Mouse (Mus musculus): ENCODE measurements at regions not wholly inside any gene's neighbourhood (a gene's known extent, or its start where the extent isn't known, plus 50 kb on each side); places are given as distances from the start of the nearest gene placed in this dataset.
"Not testable (repeated sequence)": the region's sequence is repeated elsewhere in the genome, so short reads cannot be mapped to it uniquely, and the experiment has no call there.

DNA sequence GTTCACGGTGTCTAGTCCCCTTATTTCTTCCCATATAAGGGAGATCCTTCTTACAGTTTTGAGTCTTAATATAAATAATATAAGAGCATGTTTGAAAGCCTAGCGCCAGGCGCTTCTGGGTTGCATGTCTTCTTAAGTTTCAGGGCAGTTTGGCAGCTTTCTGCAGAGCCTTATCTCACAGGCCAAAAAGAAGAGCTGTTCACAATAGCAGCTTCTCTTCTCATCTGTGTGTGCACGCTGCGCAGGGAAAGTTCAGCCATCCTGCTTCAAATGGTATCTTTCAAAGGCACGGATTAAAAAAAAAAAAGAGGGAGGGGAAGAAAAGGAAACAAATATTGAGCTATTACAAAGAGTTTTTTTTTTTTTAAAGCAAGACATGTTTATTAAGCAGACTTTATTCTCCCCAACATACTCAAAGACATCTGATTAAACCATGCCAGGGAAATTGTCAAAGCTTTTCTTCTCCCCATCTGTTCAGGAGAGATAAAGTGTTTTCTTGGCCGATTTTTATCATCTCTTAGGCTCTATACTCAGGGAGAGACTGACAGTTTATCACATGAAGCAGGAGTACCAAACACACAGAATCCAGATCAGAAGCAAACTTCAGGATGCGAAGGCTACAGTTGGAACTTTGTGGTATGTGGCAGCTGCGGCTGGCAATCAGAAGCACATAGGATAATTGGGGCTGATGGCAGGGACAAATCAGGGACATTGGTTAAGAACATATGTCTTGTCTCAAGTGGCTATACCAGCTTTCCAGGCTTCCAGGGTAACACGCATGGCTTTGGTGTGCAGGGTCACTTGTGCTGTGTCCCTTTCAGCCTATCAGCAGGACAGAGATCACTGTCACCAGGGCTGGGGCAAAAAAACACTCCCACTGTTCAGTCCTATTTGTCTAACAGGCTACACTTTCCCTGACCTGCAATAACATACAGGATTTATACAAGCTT, 206.9 kb upstream of the Pfkp start:
- DNase-seq (ENCODE audit: extremely low spot score): no peak

DNA sequence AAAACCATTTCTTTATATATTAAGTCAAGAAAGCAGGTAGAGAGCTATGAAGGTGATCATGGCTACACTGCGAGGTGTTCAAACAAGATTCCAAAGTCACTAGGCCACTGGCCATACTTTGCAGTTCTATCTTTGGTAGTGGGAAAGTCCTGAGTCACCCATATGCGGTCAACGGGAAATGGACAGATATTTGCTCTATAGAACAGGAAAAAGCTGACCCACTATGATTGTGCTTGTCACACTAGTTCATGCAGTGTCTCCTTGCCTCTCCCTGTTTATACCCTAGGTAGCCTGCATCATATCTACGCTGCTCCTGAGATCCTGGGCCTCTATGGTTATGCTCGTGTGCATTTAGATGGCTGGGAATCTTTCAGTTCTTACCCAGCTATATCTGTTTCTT, 188.9 kb upstream of the Pfkp start:
- no peak for DNase-seq (ENCODE audit: extremely low spot score)

DNA sequence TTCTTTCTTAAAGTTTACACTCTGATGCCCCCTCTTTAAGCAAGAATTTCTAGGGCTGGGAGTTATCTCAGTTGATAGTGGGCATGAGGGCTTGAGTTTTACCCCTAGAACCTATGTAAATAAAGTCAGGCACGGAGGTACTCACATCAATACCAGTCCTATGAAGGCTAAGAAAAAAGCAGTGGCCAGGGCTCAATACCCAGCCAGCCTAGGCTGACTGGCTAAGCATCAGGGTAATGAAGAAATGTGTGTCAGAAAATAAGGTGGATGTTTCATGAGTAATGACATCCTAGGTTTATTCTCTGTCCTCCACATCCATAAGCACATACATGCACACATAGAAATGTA, 188.5 kb upstream of the Pfkp start:
- no peak for DNase-seq (ENCODE audit: extremely low spot score)

DNA sequence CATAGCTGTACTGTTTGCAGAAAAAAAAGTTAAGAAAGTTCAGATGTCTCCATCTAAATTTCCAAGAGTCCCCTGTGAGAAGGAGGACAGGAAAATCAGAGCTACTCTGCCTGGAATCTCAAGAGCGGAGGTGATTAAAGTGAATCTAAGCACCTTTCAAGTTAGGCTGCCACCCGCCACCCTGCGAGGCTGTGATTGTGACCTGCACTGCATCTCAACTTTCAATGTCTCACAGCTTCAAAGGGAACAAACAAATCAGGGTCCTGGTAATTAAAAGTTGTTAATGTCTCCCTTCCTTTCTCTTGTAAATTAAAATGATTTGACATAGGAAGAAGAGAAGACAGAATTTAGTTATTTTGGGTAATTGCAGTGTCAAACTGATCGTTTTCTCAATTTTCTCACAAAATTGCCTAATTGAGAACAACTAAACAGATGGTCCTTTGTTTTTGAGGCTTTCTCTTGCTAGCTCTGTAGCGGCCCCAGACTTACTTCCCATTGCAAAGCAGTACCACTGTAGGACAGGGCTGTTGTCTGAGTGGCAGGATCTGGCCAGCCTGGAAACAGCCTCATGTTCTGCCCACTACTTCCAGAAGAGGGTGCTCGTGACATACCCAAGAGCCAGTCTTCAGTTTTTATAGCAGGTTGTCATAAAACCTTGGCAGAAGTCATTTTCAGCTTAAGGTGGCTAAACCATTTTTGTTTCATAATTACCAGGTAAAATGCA, 187.9 kb upstream of the Pfkp start:
- peak; percentile 68 for DNase-seq (ENCODE audit: extremely low spot score)

DNA sequence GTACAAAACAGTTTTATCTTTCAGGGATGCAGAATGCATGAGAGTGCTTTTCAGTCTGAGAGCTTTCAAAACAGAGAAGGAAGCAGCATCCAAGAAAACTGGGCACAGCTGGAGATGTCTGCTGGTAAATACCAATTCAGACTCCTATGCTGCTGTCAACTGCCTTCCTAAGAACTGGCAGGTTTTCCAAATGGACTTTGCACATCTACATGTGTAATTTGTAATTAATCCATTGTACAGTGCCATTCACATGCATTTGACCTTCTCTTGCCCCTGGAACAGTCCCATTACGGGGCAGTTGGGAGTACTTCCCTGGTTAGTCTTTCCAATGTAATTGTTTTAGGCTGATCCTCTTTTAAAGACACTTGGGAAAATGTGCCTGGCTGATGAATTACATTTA, 181.3 kb upstream of the Pfkp start:
- DNase-seq (ENCODE audit: extremely low spot score): no peak

DNA sequence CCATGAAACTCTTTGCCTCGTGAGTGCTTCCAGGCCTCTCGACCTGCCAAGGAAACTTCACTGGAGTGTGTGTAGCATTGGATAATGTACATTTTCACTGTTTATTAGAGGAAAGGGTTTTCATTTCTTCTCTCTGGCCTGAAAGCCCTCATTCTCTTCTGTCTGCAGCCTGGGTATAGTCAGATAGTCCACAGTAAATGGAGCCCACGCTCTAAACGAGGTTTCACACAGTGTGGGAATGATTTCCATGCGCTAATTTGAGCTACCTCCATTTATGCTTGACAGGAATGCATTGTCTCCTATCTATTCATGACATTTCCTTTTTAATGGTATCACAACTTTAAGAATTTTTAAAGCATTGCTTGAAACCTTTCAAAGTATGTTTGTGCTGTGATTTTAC, 180.8 kb upstream of the Pfkp start:
- no peak for DNase-seq (ENCODE audit: extremely low spot score)

DNA sequence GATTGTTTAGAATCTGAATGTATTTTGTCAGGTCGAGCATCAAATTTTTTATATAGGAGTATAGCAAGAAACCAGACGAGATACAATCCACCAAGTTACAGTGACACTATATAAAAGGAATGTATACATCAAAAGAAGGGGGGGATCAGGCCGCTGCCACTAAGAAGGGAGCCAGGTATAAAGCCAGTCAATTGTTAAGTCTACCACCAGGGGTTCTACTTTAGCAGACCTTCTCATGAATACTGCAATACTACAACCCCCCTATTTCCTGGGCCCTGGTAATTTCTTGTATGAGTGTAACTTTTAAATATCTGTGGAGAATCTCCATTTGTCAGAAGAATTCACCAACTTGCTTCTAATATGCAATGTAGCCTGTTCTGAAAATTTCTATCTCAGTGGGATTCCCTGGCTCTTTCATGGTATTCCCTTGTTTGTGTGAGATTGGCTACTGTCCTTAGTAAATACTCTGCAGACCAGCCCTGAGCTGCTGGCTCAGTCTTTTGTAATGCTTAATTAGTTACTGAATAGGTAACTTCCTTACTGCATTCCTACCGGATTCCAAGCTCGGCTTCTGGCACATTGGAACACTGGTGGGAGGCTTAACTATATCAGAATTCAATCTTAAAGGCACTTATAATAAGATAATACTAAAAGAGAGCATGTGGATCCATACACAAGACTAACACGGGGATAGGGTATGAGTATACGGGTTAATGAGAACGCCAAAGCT, 180.2 kb upstream of the Pfkp start:
- not testable (repeated sequence) for DNase-seq (ENCODE audit: extremely low spot score)

DNA sequence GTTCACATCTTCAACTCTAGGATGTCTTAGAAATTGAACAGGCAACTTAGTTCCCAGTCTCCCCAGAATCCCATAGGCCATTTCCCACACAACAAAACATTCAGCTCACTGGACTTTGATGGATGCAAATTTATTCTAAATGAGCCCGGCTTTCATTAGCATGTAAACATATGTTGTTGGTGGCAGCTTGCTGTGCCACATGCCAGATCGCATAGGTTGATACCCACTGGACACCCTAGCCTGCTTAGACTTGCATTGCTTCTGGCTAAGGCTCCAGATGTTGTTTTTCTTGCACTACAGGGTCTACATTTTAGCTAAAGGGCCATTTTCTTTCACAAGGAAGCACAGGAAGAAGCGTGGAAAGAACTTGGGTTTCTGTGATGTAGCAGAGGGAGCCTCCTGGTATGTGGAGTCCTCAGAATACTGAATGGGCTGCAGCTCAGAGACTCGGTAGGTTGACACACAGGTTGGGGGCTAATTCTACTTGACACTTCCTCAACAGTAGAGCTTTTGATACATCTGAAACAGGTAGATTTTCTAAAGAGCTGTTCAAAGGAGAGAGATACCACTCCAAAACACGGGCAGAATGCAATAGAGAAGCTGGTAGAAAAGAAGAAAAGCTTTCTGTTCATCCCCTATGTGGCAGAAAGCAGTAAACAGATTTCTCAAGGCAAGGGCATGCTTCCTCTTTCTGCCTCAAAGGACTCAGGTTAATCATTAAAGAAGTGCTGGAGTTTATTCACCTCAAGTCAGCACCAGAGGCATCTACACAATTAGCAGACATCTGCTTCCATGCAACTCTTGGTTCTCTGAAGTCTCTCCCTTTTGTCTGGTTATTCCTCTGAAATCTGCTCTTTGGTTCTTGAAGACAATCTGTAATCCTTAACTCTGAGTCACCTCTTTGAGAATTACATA, 153.9 kb upstream of the Pfkp start:
- DNase-seq (ENCODE audit: extremely low spot score): no peak

DNA sequence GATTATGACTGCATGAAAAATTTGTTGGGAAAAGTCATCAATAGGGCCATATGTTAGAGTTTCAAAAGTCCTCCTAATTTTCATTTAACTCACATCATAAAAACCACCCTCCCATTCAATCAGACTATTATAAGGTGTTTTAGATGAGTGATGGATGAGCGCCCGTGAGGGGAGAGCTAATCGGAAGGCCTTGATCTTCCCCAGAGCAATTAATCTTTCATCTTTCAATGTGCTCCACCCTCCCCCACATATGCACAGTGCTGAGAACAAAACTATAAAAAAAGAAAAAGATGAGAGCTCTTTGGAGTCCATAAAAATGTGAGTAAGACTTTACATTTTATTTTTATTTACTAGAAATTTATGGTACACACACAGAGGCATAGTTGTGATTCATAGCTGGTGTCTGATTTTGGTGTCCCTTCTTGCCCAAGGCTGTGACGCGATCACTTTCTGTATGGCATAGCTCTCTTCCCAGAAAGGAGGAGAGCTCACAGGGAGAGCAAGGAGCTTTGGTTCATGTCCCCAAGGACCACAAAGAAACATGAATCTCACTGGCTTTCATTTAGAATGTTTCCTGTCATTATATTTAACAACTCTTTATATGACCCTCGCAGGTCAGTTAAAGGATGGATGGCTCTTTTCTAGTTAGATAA, 119.5 kb upstream of the Pfkp start:
- no peak for DNase-seq (ENCODE audit: extremely low spot score)

DNA sequence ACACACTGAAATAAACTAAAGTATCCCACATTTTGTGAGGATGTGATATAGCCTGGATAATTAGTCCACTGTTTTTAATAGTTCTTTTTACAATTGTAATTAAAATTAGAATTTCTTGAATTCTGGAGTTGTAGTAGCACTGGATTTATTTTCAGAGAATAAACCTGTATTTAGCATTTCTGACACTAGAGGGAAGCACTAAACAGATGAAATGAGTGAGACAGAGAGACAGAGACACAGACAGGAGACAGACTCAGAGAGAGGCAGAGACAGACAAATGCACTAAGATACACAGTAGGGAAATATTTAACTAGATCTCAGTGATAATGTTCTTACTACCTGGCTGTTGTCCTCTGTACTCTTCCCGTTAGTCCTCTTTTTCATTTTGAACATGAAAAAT, 108.6 kb upstream of the Pfkp start:
- no peak for DNase-seq (ENCODE audit: extremely low spot score)

DNA sequence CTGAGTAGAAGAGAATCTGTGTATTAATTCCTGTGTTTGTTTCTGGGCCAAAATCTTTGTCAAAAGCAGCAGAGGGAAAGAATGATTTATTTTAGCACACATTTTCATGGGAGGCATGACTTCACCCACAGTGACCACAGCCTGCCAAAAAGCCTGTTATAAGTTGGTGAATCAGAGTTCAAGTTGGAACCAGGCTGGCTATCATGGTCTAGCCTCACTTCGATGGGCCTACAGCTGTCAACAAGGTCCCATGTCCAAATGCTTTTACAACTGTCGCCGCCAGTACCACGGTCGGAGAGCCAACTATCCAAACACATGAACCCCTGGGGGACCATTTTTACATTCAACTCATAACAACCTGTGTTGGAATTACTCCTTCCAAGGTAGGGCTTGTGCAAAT, 103.0 kb upstream of the Pfkp start:
- DNase-seq (ENCODE audit: extremely low spot score): no peak

DNA sequence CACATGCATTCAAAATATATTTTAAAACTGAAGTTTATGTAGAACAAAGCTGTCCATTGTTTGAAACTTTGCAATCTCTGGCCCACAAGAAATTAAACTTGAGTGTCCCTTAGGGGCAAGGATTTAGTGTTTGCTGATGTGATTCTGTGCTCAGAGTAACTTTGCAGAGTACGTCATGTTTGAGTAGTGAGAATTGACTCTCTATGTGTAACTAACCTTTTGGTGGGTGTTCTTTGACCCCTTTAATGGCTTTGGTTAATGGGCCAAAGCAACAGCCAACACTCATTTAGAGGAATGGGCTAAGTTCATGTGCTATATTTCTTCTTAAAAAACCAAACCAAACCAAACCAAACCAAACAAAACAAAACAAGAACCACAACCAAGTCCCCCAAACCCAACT, 102.6 kb upstream of the Pfkp start:
- DNase-seq (ENCODE audit: extremely low spot score): no peak

DNA sequence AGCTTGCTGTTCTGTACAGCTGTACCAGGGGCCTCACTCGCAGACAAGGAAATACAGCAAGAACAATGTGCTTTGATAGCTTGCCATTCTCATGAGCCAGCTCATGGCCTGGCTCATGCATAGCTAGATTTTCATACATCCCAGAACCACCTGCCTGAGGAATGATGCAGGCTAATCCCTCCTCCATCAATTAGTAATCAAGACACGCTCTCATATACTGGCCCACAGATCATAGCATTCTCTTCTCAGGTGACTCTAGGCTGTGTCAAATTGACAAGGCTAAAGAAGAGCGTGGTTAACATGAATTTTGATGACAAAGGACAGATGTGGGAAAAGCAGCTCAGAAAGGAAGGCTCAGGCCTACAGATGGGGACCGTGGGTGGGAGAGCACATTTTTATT, 93.3 kb upstream of the Pfkp start:
- no peak for DNase-seq (ENCODE audit: extremely low spot score)

DNA sequence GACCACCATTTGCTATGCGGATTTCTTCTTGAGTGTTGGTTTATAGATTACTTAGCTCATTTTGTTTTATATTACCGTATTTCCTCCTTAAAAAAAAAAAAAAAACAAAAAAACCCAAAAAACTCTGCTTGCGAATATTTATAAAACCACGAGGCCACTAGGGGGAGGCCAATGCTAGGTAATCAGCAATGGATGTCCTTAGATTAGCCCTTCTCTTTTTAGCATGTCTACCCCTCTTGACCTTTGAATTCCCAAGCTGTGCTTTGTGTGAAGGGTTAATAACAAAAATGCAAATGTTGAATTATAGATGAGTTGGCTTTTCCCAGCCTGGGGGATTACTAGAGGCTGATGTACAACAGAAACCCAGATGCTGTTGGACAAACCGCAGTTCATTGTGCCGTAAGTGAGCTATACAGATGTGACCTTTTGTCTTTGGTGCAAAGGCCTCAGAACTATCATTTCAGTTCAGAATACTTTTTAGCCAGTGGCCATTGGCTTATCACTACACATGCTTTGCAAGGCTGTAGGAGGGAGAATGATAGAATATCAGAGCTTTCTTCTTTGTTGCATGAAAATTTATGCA, 88.5 kb upstream of the Pfkp start:
- peak; percentile 14 for DNase-seq (ENCODE audit: extremely low spot score)

Measured in embryo, embryonic 9.5 days (tissue).